ENCODE assay signal across 8 mouse cellular contexts in the genomic region with DNA sequence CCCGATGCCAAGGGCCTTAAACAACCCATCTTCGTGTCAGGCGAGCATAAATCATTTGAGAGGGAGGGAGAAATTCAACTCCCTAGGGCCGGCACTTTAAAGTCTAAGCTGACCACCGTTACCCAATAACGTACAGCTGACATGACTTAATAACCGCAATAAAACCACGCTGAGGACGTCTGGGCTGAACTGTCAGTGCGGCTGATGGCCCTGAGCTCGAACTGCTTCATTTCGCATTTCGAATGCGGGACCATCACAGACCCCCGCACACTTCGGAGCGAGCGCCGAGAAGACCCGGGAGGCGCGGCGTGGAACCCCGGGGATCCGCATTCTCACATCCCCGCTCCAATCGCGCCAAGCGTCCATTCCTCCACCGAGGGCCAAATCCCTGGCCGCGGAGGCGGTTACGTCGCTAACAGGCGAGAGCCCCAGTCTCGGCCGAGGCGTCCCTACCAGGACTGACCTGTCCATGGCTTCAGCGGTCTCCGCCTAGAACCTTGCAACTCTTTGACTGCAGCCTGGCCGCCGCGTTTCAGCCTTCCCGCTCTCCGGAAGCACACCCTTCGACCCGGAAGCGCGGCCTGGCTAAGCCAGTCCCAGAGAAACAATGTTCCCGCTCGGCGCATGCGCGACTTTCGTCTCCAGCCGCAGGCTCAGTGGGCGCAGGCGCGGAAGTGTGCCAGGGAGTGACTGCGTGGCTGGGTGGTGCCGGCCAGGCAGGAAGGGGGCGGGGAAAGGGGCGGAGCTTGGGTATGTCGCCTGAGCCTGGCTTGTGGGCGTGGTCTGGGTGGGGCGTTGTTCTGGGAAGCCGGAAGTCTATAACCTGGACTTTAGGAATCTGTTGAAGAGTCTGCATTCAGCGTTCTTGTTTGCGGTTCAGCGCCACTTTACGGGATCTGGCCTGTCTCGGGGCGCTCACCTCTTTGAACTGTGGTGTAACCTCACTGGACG. TPM values are rescaled to one million over a fixed set of nuclear protein-coding genes. Genes with fewer than 3 reads are reported as not detected.
A peak's percentile ranks its signal among the peaks of the same experiment; 100 is the strongest.
DNase-seq lines count a peak whose midpoint lies in the region; ATAC-seq lines count a peak whose summit lies in the region.

A gene (minus strand): TSS at position 565 of the 951 bp plus-strand sequence.

- ATAC-seq in hindbrain, embryonic 14.5 days (ENCODE audit: low FRiP score), result peak; percentile 98

- H3K36me3 ChIP-seq in hindbrain, embryonic 14.5 days (replicated peaks; ENCODE audit: control insufficient read depth, insufficient read depth), result peaks cover 4% of the 10 kb centered on the region

- H3K27ac ChIP-seq in hindbrain, embryonic 14.5 days, result peak within 1 kb of the TSS; percentile 69; the same call in 1 of the 2 replicates

- H3K9ac ChIP-seq in hindbrain, embryonic 14.5 days, result peak within 1 kb of the TSS; percentile 73

- peak; percentile 99 for DNase-seq in R1 (ENCODE audit: low read depth, low spot score)
- DNase-seq in cerebellum, postnatal 25 days, result peak; percentile 100
- DNase-seq in frontal cortex, postnatal 25 days (ENCODE audit: low spot score in 2 of 2), result peak; percentile 100
- peak; percentile 100 for DNase-seq in hindbrain, embryonic 14.5 days (ENCODE audit: low spot score)
- peak; percentile 100 for DNase-seq in layer of hippocampus, postnatal 36 days
- peak; percentile 100 for DNase-seq in lung, postnatal 36 days
- peak; percentile 99 for DNase-seq in retina, postnatal 1 day
- DNase-seq in urinary bladder, adult 18-20 months (ENCODE audit: low spot score in 2 of 2), result peak; percentile 100

- whole genome bisulfite sequencing in hindbrain, embryonic 14.5 days, result under 1% methylated on average over 75 of the region's 75 CpGs

- H3K4me2 ChIP-seq in hindbrain, embryonic 14.5 days (replicated peaks), result peak within 1 kb of the TSS; percentile 74

- H3K4me1 ChIP-seq in hindbrain, embryonic 14.5 days (replicated peaks; ENCODE audit: control insufficient read depth, insufficient read depth, low read length), result peaks cover 15% of the 10 kb centered on the region; the same call in 1 of the 2 replicates

- no peaks in the 10 kb centered on the region for H3K27me3 ChIP-seq in hindbrain, embryonic 14.5 days (ENCODE audit: control insufficient read depth, insufficient read depth, low read length)

- no peaks in the 10 kb centered on the region; the same call in 1 of the 2 replicates for H3K9me3 ChIP-seq in hindbrain, embryonic 14.5 days (ENCODE audit: control insufficient read depth, low read length)

- H3K4me3 ChIP-seq in hindbrain, embryonic 14.5 days (replicated peaks; ENCODE audit: low read length), result peak within 1 kb of the TSS; percentile 75

RNA-seq across cellular contexts. Expression of the gene that starts here (rescaled TPM):
- polyA plus RNA-seq in hindbrain, embryonic 14.5 days (2014; fragmentation: Nextera tagmentation; extraction: Ambion mirVana), result 37.7 and 39.1 TPM in 2 replicates
- total RNA-seq in layer of hippocampus, postnatal 36 days (2021), result 10 to 100 TPM; 15.8 to 20.7 TPM

Comparison
In these comparisons a context has a peak if more than half of its experiments do, and no peak if none do; other contexts are left out.
1. Peak in every context shown above with its lines: DNase-seq, ATAC-seq, H3K4me3 ChIP-seq and H3K27ac ChIP-seq.